Mouse (Mus musculus) liver, adult 2 months (tissue): ENCODE data around the gene Pomgnt1. TPM values are rescaled to one million over a fixed set of nuclear protein-coding genes. Genes with fewer than 3 reads are reported as not detected.

Experiments
- DNase-seq: peaks from one replicate; pipeline ENCODE4 v3.0.0-alpha.2; 2011; ENCODE audit warnings: low read depth, low spot score; ENCODE audit errors: extremely low read depth
- H3K27ac ChIP-seq: fragments of 200-500 bp; replicated peaks from 2 replicates; pipeline ENCODE4 v1.5.1; 2012; ENCODE audit warnings: low read depth, mild to moderate bottlenecking, control low read depth, inconsistent platforms, low read length; ENCODE audit not compliant: insufficient read depth
- H3K27me3 ChIP-seq: fragments of 200-500 bp; 2 replicates; pipeline ENCODE4 v1.6.1; 2012; ENCODE audit warnings: mild to moderate bottlenecking, moderate library complexity, low read length, inconsistent platforms; ENCODE audit not compliant: control insufficient read depth, insufficient read depth
- H3K36me3 ChIP-seq: fragments of 200-500 bp; 2 replicates; pipeline ENCODE4 v1.6.1; 2012; ENCODE audit warnings: low read length, inconsistent platforms; ENCODE audit not compliant: control insufficient read depth, insufficient read depth
- H3K4me1 ChIP-seq: fragments of 200-500 bp; 2 replicates; pipeline ENCODE4 v1.6.1; 2011; ENCODE audit warnings: low read length; ENCODE audit not compliant: control insufficient read depth, insufficient read depth
- H3K4me3 ChIP-seq: fragments of 200-500 bp; 2 replicates; pipeline ENCODE4 v1.5.1; 2011; ENCODE audit warnings: low read depth, mild to moderate bottlenecking, control low read depth, low read length, moderate library complexity; ENCODE audit not compliant: insufficient read depth
- H3K79me2 ChIP-seq: fragments of 200-500 bp; 2 replicates; pipeline ENCODE4 v1.6.1; 2012; ENCODE audit warnings: inconsistent platforms, mild to moderate bottlenecking, low read length, moderate library complexity; ENCODE audit not compliant: control insufficient read depth, insufficient read depth
- H3K9ac ChIP-seq: fragments of 200-500 bp; 2 replicates; pipeline ENCODE4 v1.6.1; 2012; ENCODE audit warnings: low read depth, mild to moderate bottlenecking, control low read depth, inconsistent platforms, low read length
- CTCF ChIP-seq: fragments of 200-500 bp; IDR thresholded peaks from 2 replicates; pipeline ENCODE4 v1.5.1; 2011; ENCODE audit warnings: low read depth, low read length, control low read depth
- POLR2A ChIP-seq: fragments of 200-500 bp; IDR thresholded peaks from 2 replicates; pipeline ENCODE4 v1.6.1; 2011; ENCODE audit warnings: low read length, control low read depth; ENCODE audit not compliant: insufficient read depth; ENCODE audit errors: extremely low read depth
- WGBS: fragments of 180-500 bp; shearing (Covaris S2); methylation state at CpG from one replicate; pipeline ENCODE4 v1.1.7; 2018; 5-methylcytosine and 5-hydroxymethylcytosine counted together
- polyA plus RNA-seq: library from polyadenylated mRNA; depleted of rRNA; stranded (reverse); fragments of >200 nt; gene quantifications from 2 replicates; pipeline ENCODE4 v1.2.3, GENCODE M21; 2012; rRNA removed
- total RNA-seq: library from RNA; depleted of rRNA; stranded (reverse); fragments of >200 nt; gene quantifications from 2 replicates; pipeline ENCODE4 v1.2.3, GENCODE M21; 2014; rRNA removed

Pomgnt1 gene
- total and polyA plus RNA-seq, 2 experiments = 14.7 to 19.1 TPM

DNA sequence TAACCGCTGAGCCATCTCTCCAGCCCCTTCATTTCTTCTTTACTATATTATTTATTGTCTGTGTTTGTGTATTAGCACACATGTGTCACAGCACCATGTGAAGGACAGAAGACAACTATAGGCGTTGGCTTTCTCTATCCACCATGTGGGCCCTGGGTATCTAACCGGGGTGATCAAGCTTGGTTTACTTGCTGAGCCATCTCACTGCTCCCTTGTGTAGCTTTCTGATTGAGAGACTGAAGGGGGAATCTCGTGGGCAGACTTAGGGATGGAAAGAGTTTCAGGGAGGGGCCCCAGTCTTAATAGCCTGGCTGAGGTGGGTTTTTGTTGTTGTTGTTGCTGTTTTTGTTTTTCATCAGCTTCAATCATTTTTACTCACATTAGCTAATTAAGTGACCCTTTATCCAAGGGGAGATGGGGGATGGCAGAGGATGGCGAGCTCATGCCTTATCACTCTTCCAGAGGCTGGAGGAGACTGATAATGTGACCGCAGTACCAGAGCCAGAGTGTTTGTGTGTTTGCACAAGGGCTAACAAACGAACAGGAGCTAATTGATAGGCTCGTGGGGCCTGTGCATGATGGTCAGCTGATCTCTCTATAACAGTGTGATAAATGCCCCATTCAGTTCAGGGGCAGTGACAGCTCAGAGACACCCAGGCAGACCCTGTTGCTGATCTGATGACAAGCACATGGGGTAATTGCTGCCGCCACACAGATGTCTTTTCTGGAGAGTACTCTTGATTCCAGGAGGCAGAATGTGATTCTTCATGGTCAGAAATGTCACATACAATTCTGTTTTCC lies 70.1 kb downstream of the Pomgnt1 start:
- TF ChIP-seq POLR2A = no peak
- TF ChIP-seq CTCF = no peak
- Histone ChIP-seq H3K27ac (no peak overlapping the region), H3K4me1 (no peaks in the 10 kb centered on the region), H3K27me3 (no peaks in the 10 kb centered on the region), H3K4me3 (no peak overlapping the region), H3K36me3 (no peaks in the 10 kb centered on the region), H3K79me2 (no peaks in the 10 kb centered on the region), H3K9ac (no peak overlapping the region)
- WGBS = 61% methylated on average over 9 of the region's 9 CpGs
- DNase-seq = no peak

DNA sequence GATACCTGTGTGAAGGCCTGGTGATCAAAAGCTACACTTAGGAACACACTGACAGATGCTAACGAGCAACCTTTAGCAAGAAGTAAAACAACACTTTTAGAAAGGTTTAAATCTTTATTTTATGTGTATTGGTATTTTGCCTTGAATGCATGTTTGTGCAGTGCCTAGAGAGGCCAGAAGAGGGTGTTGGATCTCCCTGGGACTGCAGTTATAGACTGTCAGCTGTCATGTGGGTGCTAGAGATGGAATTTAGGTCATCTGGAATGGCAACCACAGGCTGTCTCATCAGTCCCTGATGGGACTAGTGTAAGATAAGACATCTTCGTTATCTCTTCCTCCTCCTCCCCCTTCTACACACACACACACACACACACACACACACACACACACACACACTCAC lies 74.8 kb downstream of the Pomgnt1 start:
- Histone ChIP-seq H3K27me3 (no peaks in the 10 kb centered on the region), H3K36me3 (no peaks in the 10 kb centered on the region), H3K4me1 (no peaks in the 10 kb centered on the region), H3K9ac (no peak overlapping the region), H3K4me3 (no peak overlapping the region), H3K79me2 (no peaks in the 10 kb centered on the region), H3K27ac (no peak overlapping the region)
- TF ChIP-seq CTCF = no peak
- TF ChIP-seq POLR2A = no peak
- no peak for DNase-seq
- 81% methylated on average over 2 of the region's 2 CpGs for WGBS

DNA sequence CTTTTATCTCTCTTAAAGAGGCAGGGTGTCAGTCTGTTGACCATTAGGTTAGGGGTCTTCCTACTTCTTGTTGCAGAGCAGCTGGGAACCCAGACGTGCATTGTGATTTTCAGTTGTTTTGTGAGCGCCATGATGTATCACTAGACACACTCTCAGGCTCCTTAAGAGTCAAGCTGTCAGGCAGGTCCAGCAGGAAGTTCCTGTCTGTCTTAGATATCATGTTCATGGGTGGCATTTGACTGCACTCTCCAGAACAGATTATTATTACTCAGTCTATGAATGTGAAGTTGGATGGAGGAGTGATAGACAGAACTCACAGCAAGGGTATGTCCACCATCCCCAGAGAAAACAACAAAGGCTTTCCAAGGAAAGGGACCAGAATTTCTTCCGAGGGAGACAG lies 80.8 kb downstream of the Pomgnt1 start:
- H3K27ac ChIP-seq = no peak overlapping the region
- TF ChIP-seq POLR2A = no peak
- no peak for TF ChIP-seq CTCF
- no peaks in the 10 kb centered on the region for H3K4me1 ChIP-seq
- H3K4me3 ChIP-seq = no peak overlapping the region
- WGBS = 74% methylated on average over 3 of the region's 3 CpGs
- H3K36me3 ChIP-seq = no peaks in the 10 kb centered on the region
- no peak for DNase-seq
- H3K27me3 ChIP-seq = no peaks in the 10 kb centered on the region
- no peak overlapping the region for H3K9ac ChIP-seq
- H3K79me2 ChIP-seq = no peaks in the 10 kb centered on the region

DNA sequence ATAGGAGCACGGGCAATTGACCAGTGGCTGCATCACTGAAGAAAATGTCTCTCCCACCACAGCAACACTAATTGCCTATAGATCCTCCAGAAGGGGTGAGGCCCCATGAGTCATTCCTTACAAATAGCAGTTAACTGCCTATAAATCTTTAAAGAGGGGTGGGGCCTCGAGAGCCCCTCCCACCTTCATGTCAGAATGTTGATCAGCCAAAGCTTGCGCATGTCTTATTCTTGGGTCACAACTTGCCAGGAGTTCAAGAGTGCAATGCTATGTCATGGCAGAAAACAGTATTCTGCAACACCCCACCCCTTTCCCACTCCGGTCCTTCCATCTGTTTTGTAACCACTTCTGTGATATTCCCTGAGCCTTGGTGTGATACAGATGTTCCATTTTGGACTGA lies 82.9 kb downstream of the Pomgnt1 start:
- H3K27ac ChIP-seq = no peak overlapping the region
- no peaks in the 10 kb centered on the region for H3K4me1 ChIP-seq
- no peaks in the 10 kb centered on the region for H3K27me3 ChIP-seq
- H3K9ac ChIP-seq = no peak overlapping the region
- TF ChIP-seq POLR2A = no peak
- no peak for TF ChIP-seq CTCF
- H3K4me3 ChIP-seq = no peak overlapping the region
- WGBS = 82% methylated on average over 4 of the region's 4 CpGs
- H3K79me2 ChIP-seq = no peaks in the 10 kb centered on the region
- H3K36me3 ChIP-seq = no peaks in the 10 kb centered on the region
- DNase-seq = no peak

DNA sequence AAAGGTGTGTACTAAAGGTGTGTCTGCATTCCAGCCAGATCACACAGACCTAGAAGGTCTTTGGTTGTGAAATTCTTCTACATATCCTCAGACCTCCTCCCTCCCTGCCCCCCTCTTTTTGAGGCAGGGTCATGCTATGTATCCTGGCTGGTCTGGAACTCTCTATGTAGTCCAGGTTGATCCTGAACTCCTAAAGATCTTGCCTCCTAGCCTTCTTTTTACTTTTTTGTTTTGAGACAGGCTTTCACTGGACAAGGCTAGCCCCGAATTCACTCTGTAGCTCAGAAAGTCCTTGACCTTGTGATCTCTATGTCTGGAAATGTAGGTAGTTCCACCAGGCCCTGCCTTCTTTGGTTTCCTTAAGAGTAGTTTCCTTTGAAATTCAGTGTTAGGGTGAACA lies 85.3 kb downstream of the Pomgnt1 start:
- 92% methylated on average over 1 of the region's 1 CpGs for WGBS
- no peak overlapping the region for H3K27ac ChIP-seq
- H3K4me1 ChIP-seq = no peaks in the 10 kb centered on the region
- TF ChIP-seq POLR2A (no peak), CTCF (no peak)
- H3K79me2 ChIP-seq = no peaks in the 10 kb centered on the region
- H3K36me3 ChIP-seq = no peaks in the 10 kb centered on the region
- no peak for DNase-seq
- H3K9ac ChIP-seq = no peak overlapping the region
- H3K27me3 ChIP-seq = no peaks in the 10 kb centered on the region
- no peak overlapping the region for H3K4me3 ChIP-seq

Other genes with a start within 250 kb of the Pomgnt1 start
- not detected in 2 replicates for gene Kncn, start 239.4 kb upstream of the Pomgnt1 start, total RNA-seq
- gene Kncn, start 239.4 kb upstream of the Pomgnt1 start, polyA plus RNA-seq = not detected in 2 replicates
- not detected in 2 replicates for gene 6430628N08Rik, start 233.2 kb upstream of the Pomgnt1 start, total RNA-seq
- not detected in 2 replicates for gene 6430628N08Rik, start 233.2 kb upstream of the Pomgnt1 start, polyA plus RNA-seq
- not detected in 2 replicates for gene Dmbx1, start 183.9 kb upstream of the Pomgnt1 start, total RNA-seq
- not detected in 2 replicates for gene Dmbx1, start 183.9 kb upstream of the Pomgnt1 start, polyA plus RNA-seq
- gene Faah, start 105.9 kb upstream of the Pomgnt1 start, total RNA-seq = 55.9 and 71.4 TPM in 2 replicates
- gene Faah, start 105.9 kb upstream of the Pomgnt1 start, polyA plus RNA-seq = 120 and 125 TPM in 2 replicates
- 14.5 and 15.0 TPM in 2 replicates for gene Nsun4, start 70.0 kb upstream of the Pomgnt1 start, total RNA-seq
- 8.9 and 11.8 TPM in 2 replicates for gene Nsun4, start 70.0 kb upstream of the Pomgnt1 start, polyA plus RNA-seq
- gene Uqcrh, start 48.8 kb upstream of the Pomgnt1 start, total RNA-seq = 528 and 609 TPM in 2 replicates
- 158 and 193 TPM in 2 replicates for gene Uqcrh, start 48.8 kb upstream of the Pomgnt1 start, polyA plus RNA-seq
- 18.5 and 25.2 TPM in 2 replicates for gene Lrrc41, start 48.6 kb upstream of the Pomgnt1 start, total RNA-seq
- gene Lrrc41, start 48.6 kb upstream of the Pomgnt1 start, polyA plus RNA-seq = 36.5 and 45.8 TPM in 2 replicates
- 0.18 and 0.40 TPM in 2 replicates for gene Rad54l, start 150 bp upstream of the Pomgnt1 start, total RNA-seq
- gene Rad54l, start 150 bp upstream of the Pomgnt1 start, polyA plus RNA-seq = 0.06 and 0.11 TPM in 2 replicates
- 0.18 and 0.27 TPM in 2 replicates for gene Lurap1, start 27.5 kb downstream of the Pomgnt1 start, total RNA-seq
- 0.12 and 0.87 TPM in 2 replicates for gene Lurap1, start 27.5 kb downstream of the Pomgnt1 start, polyA plus RNA-seq
- 0.09 TPM in 1 of 2 replicates, not detected in the other for gene Tspan1, start 43.8 kb downstream of the Pomgnt1 start, total RNA-seq
- gene Tspan1, start 43.8 kb downstream of the Pomgnt1 start, polyA plus RNA-seq = 0.27 TPM in 1 of 2 replicates, not detected in the other
- not detected in 2 replicates for gene 1700042G07Rik, start 49.5 kb downstream of the Pomgnt1 start, total RNA-seq
- gene 1700042G07Rik, start 49.5 kb downstream of the Pomgnt1 start, polyA plus RNA-seq = not detected in 2 replicates
- not detected in 2 replicates for gene Gm49337, start 49.5 kb downstream of the Pomgnt1 start, total RNA-seq
- gene Gm49337, start 49.5 kb downstream of the Pomgnt1 start, polyA plus RNA-seq = not detected in 2 replicates
- gene Pik3r3, start 97.8 kb downstream of the Pomgnt1 start, total RNA-seq = 1.0 and 1.4 TPM in 2 replicates
- gene Pik3r3, start 97.8 kb downstream of the Pomgnt1 start, polyA plus RNA-seq = 1.3 and 1.7 TPM in 2 replicates